In the genomic region with DNA sequence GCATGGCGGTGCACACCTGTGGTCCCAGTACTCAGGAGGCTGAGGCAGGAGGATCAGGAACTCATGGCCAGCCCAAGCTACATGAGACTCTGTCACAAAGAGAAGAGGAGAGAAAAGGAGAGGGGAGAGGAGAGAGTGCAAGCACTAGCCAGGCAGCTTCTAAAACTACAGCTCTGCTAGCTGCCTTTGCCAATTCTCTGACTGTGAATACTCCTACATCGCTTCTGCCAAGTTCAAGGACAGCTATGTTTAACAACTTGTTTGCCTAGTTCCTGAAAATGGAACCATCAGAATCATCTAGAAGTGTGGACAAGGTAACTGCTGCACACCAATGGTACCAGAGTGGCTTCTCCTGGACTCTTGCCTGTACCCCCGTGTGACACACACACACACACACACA, we compare ENCODE assay signal across 32 mouse cellular contexts. TPM values are rescaled to one million over a fixed set of nuclear protein-coding genes. Genes with fewer than 3 reads are reported as not detected.
"Had no signal": no experiment of that assay in that cellular context is flagged by ENCODE, and none has a peak within 500 bp of the region (broad histone marks: within the 10 kb centered on the region; RNA-seq: fewer than 3 reads in every experiment).

No protein-coding gene starts in this region.

- H3K27me3 ChIP-seq: limb, embryonic 13.5 days; limb, embryonic 15.5 days; lung, embryonic 15.5 days; midbrain, embryonic 12.5 days had no signal

- H3K4me1 ChIP-seq: limb, embryonic 10.5 days; limb, embryonic 12.5 days; limb, embryonic 13.5 days; limb, embryonic 15.5 days; liver, embryonic 13.5 days; liver, embryonic 15.5 days; lung, embryonic 15.5 days; midbrain, embryonic 10.5 days; midbrain, embryonic 12.5 days; midbrain, embryonic 13.5 days; midbrain, embryonic 15.5 days had no signal

- H3K9me3 ChIP-seq: limb, embryonic 10.5 days; limb, embryonic 12.5 days; limb, embryonic 13.5 days; limb, embryonic 15.5 days; liver, embryonic 13.5 days; liver, embryonic 15.5 days; lung, embryonic 15.5 days; midbrain, embryonic 10.5 days; midbrain, embryonic 12.5 days; midbrain, embryonic 13.5 days; midbrain, embryonic 15.5 days had no signal

- H3K4me2 ChIP-seq: limb, embryonic 12.5 days; limb, embryonic 13.5 days; limb, embryonic 15.5 days; liver, embryonic 11.5 days; liver, embryonic 13.5 days; liver, embryonic 15.5 days; lung, embryonic 14.5 days; lung, embryonic 15.5 days; midbrain, embryonic 11.5 days; midbrain, embryonic 12.5 days; midbrain, embryonic 13.5 days; midbrain, embryonic 15.5 days had no signal

- H3K36me3 ChIP-seq: limb, embryonic 10.5 days; limb, embryonic 12.5 days; limb, embryonic 13.5 days; limb, embryonic 15.5 days; liver, embryonic 13.5 days; liver, embryonic 15.5 days; lung, embryonic 15.5 days; midbrain, embryonic 10.5 days; midbrain, embryonic 12.5 days; midbrain, embryonic 13.5 days; midbrain, embryonic 15.5 days had no signal

- DNase-seq: liver; liver, embryonic 13.5 days; liver, postnatal 0 days; lung, adult 18-20 months; lung, adult 2 months; lung, postnatal 10 days; lung, postnatal 14 days; lung, postnatal 36 days; lung, postnatal 4 days had no signal

- ATAC-seq: liver, postnatal 0 days; lung, postnatal 0 days; midbrain, embryonic 13.5 days; midbrain, embryonic 16.5 days had no signal

- H3K27ac ChIP-seq: left cerebral cortex, adult 2 months; limb, embryonic 10.5 days; limb, embryonic 12.5 days; limb, embryonic 13.5 days; limb, embryonic 15.5 days; liver, embryonic 13.5 days; liver, embryonic 14.5 days; liver, embryonic 15.5 days; lung, embryonic 15.5 days; macrophage; midbrain, embryonic 10.5 days; midbrain, embryonic 12.5 days; midbrain, embryonic 13.5 days; midbrain, embryonic 15.5 days had no signal

- H3K9ac ChIP-seq: limb, embryonic 12.5 days; limb, embryonic 13.5 days; limb, embryonic 15.5 days; liver, embryonic 13.5 days; liver, embryonic 14.5 days; liver, embryonic 15.5 days; liver, postnatal 0 days; lung, embryonic 14.5 days; lung, embryonic 15.5 days; midbrain, embryonic 12.5 days; midbrain, embryonic 13.5 days; midbrain, embryonic 15.5 days had no signal

- H3K4me3 ChIP-seq: left cerebral cortex, adult 2 months; limb, embryonic 10.5 days; limb, embryonic 12.5 days; limb, embryonic 13.5 days; limb, embryonic 15.5 days; liver, embryonic 13.5 days; liver, embryonic 15.5 days; lung, embryonic 15.5 days; megakaryocyte, embryonic 14.5 days; midbrain, embryonic 10.5 days; midbrain, embryonic 12.5 days; midbrain, embryonic 13.5 days; midbrain, embryonic 15.5 days; myocyte had no signal

RNA-seq across cellular contexts. Expression of a gene that starts 29.2 kb away (rescaled TPM):
- total RNA-seq: megakaryocyte progenitor cell, adult 5-6 weeks; monocyte, adult 5-6 weeks had no signal
- polyA plus RNA-seq: liver, embryonic 16.5 days; lung, postnatal 0 days; macrophage; midbrain, embryonic 11.5 days; myocyte had no signal
